Mouse (Mus musculus) erythroblast, embryonic 14.5 days (primary cell): ENCODE measurements around the gene Rgs3.

Experiments
- GATA1 ChIP-seq: IDR thresholded peaks from 2 replicates; pipeline ENCODE4 v1.6.1; 2012; ENCODE audit warnings: low read length, inconsistent platforms, mixed read lengths
- TAL1 ChIP-seq: IDR thresholded peaks from 3 replicates; pipeline ENCODE4 v1.6.1; 2012; ENCODE audit warnings: low read length, inconsistent platforms, mixed read lengths

- TF ChIP-seq GATA1 (no peak), TAL1 (no peak)
Observed at GRCm38 (mm10) chr4:62600549-62600948, 40.9 kb downstream of the Rgs3 start.
